13 mouse cellular contexts compared by ENCODE assay signal in the genomic region with DNA sequence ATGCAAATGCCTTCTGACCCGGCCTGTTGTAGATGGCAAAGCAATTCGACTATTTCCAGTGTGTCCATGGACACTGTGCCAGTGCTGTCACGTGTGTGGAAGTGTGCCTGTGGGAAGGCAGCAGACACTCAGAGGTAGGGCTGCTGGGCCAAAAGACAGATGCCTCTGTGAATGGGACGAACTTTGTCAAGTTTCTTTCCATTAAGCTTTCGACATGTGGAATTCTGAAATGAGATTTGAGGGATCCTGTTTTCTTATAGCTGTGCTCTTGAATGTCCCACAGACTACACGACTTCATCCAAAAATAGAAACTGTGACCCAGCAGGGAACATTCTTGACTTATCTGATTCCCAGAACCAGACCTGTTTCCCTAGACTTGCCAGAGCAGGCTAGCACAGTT. TPM values are rescaled to one million over a fixed set of nuclear protein-coding genes. Genes with fewer than 3 reads are reported as not detected.
DNase-seq lines count a peak whose midpoint lies in the region; ATAC-seq lines count a peak whose summit lies in the region.
"Had no signal": no experiment of that assay in that cellular context is flagged by ENCODE, and none has a peak within 500 bp of the region (broad histone marks: within the 10 kb centered on the region; RNA-seq: fewer than 3 reads in every experiment).

No protein-coding gene starts in this region.

- no peaks in the 10 kb centered on the region for H3K36me3 ChIP-seq in heart, embryonic 16.5 days (ENCODE audit: control insufficient read depth, insufficient read depth)
- no peaks in the 10 kb centered on the region for H3K36me3 ChIP-seq in midbrain, embryonic 14.5 days (ENCODE audit: control insufficient read depth, insufficient read depth, low read length)
- H3K36me3 ChIP-seq: limb, embryonic 15.5 days; lung, embryonic 15.5 days had no signal

- peaks cover 6% of the 10 kb centered on the region; the same call in 1 of the 2 replicates for H3K4me1 ChIP-seq in heart, embryonic 16.5 days (ENCODE audit: control insufficient read depth, insufficient read depth, low read length)
- H3K4me1 ChIP-seq in midbrain, embryonic 14.5 days (ENCODE audit: control insufficient read depth, insufficient read depth, low read length) = no peaks in the 10 kb centered on the region
- H3K4me1 ChIP-seq: limb, embryonic 15.5 days; lung, embryonic 15.5 days had no signal

- H3K4me2 ChIP-seq in heart, embryonic 16.5 days (ENCODE audit: low read depth, low read length) = no peak overlapping the region
- H3K4me2 ChIP-seq in midbrain, embryonic 14.5 days (ENCODE audit: low read length) = no peak overlapping the region
- H3K4me2 ChIP-seq: hindbrain, embryonic 14.5 days; limb, embryonic 15.5 days; lung, embryonic 15.5 days had no signal

- no peak overlapping the region for H3K9ac ChIP-seq in heart, embryonic 16.5 days (ENCODE audit: low read length)
- no peak overlapping the region for H3K9ac ChIP-seq in midbrain, embryonic 14.5 days (replicated peaks; ENCODE audit: low read length)
- H3K9ac ChIP-seq: hindbrain, embryonic 14.5 days; limb, embryonic 15.5 days; lung, embryonic 15.5 days had no signal

- H3K27ac ChIP-seq in heart, embryonic 16.5 days (ENCODE audit: low read length) = peak overlapping the region; percentile 89
- H3K27ac ChIP-seq in midbrain, embryonic 14.5 days (replicated peaks; ENCODE audit: low read depth, low read length) = no peak overlapping the region
- H3K27ac ChIP-seq: hindbrain, embryonic 14.5 days; limb, embryonic 15.5 days; lung, embryonic 15.5 days had no signal

- no peaks in the 10 kb centered on the region for H3K27me3 ChIP-seq in heart, embryonic 16.5 days (ENCODE audit: control insufficient read depth, insufficient read depth, low read length)
- H3K27me3 ChIP-seq in midbrain, embryonic 14.5 days (ENCODE audit: control insufficient read depth, insufficient read depth, low read length) = no peaks in the 10 kb centered on the region
- H3K27me3 ChIP-seq: limb, embryonic 15.5 days; lung, embryonic 15.5 days had no signal

- peak; percentile 34 for DNase-seq in kidney, adult 18-20 months
- DNase-seq in kidney, postnatal 10 days = no peak
- DNase-seq in adrenal gland, postnatal 10 days = peak; percentile 58
- DNase-seq in gastrocnemius, postnatal 25 days = peak; percentile 17
- DNase-seq in right cerebral cortex, postnatal 25 days = no peak
- no peak for DNase-seq in midbrain, embryonic 14.5 days

- 36% methylated on average over 6 of the region's 6 CpGs for WGBS in heart, embryonic 16.5 days
- 89% methylated on average over 6 of the region's 6 CpGs for WGBS in midbrain, embryonic 14.5 days

- H3K4me3 ChIP-seq in heart, embryonic 16.5 days (ENCODE audit: low read length) = no peak overlapping the region
- no peak overlapping the region for H3K4me3 ChIP-seq in midbrain, embryonic 14.5 days (replicated peaks; ENCODE audit: low read depth, low read length)
- H3K4me3 ChIP-seq: limb, embryonic 15.5 days; lung, embryonic 15.5 days; myocyte had no signal

- peak; percentile 72 for ATAC-seq in heart, embryonic 16.5 days (replicated peaks; ENCODE audit: extremely low read depth, insufficient read depth, low FRiP score)
- no peak for ATAC-seq in megakaryocyte, adult 5-6 weeks (ENCODE audit: poor library complexity, severe bottlenecking)
- ATAC-seq in midbrain, embryonic 14.5 days (ENCODE audit: low FRiP score, low TSS enrichment) = no peak
- ATAC-seq: activated CD4-positive, CD25-positive, alpha-beta regulatory T cell, adult 4 months had no signal

- H3K9me3 ChIP-seq in heart, embryonic 16.5 days (replicated peaks; ENCODE audit: control insufficient read depth, low read length) = peaks cover 3% of the 10 kb centered on the region; the same call in 1 of the 2 replicates
- H3K9me3 ChIP-seq in midbrain, embryonic 14.5 days (ENCODE audit: control insufficient read depth, low read length) = no peaks in the 10 kb centered on the region
- H3K9me3 ChIP-seq: limb, embryonic 15.5 days; lung, embryonic 15.5 days had no signal

RNA-seq across cellular contexts. Expression of gene Acsl1, which starts 56.0 kb away (rescaled TPM):
- 100 to 1,000 TPM; 915 to 931 TPM for total RNA-seq in adrenal gland, postnatal 10 days (2021)
- 100 to 1,000 TPM; 251 to 347 TPM for total RNA-seq in gastrocnemius, postnatal 25 days (2021)
- polyA plus RNA-seq in heart, embryonic 16.5 days (2015; fragmentation: Nextera tagmentation; extraction: Ambion mirVana) = 88.1 and 94.7 TPM in 2 replicates
- total RNA-seq in megakaryocyte, adult 5-6 weeks (2015) = 51.0 and 67.3 TPM in 2 replicates
- total RNA-seq in megakaryocyte, adult 5-6 weeks (2017) = 97.1 and 125 TPM in 2 replicates
- polyA plus RNA-seq in midbrain, embryonic 14.5 days (2014; fragmentation: Nextera tagmentation; extraction: Ambion mirVana) = 13.9 and 20.0 TPM in 2 replicates

Comparison
In these comparisons a context has a peak if more than half of its experiments do, and no peak if none do; other contexts are left out.
1. DNase-seq: peak in kidney, adult 18-20 months (single experiment), adrenal gland, postnatal 10 days (single experiment) and gastrocnemius, postnatal 25 days (single experiment); none in kidney, postnatal 10 days (single experiment), right cerebral cortex, postnatal 25 days (single experiment) and midbrain, embryonic 14.5 days (single experiment).